Comparison of ENCODE assay signal across 16 mouse cellular contexts in the genomic region with DNA sequence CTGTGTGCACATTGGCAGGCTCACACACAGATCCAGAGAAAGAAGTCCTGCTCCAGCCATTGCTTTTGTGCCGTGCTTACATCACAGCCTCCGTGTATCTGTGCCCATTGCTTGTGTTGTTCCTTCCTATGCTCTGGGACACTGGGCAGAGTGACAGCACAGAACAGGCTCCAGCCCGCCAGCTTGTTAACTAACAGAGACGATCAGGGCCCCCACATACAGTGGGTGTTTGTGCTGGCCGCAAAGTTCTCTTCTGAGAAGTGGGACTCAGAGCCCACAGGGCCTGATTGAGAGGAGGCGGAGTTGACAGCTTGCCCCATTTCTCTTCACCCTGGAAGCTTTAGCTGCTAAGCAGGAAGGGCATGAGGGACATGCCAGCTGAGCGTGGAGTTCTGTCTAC.
DNase-seq lines count a peak whose midpoint lies in the region; ATAC-seq and TF ChIP-seq lines count a peak whose summit lies in the region.
"Had no signal": no experiment of that assay in that cellular context is flagged by ENCODE, and none has a peak within 500 bp of the region (broad histone marks: within the 10 kb centered on the region; RNA-seq: fewer than 3 reads in every experiment).

No protein-coding gene starts in this region.

- WGBS in hindbrain, postnatal 0 days, result 81% methylated on average over 7 of the region's 7 CpGs
- WGBS in hindbrain, embryonic 10.5 days, result 96% methylated on average over 7 of the region's 7 CpGs

- peaks cover 38% of the 10 kb centered on the region for H3K36me3 ChIP-seq in hindbrain, postnatal 0 days (ENCODE audit: insufficient read depth, low read length)
- H3K36me3 ChIP-seq in hindbrain, embryonic 10.5 days, result peaks cover 98% of the 10 kb centered on the region

- no peaks in the 10 kb centered on the region for H3K9me3 ChIP-seq in hindbrain, postnatal 0 days (ENCODE audit: low read length)
- no peaks in the 10 kb centered on the region for H3K9me3 ChIP-seq in hindbrain, embryonic 10.5 days
- H3K9me3 ChIP-seq: forebrain, embryonic 15.5 days; heart, embryonic 13.5 days; liver, embryonic 12.5 days; lung, embryonic 15.5 days; midbrain, embryonic 15.5 days had no signal

- no peak overlapping the region for H3K9ac ChIP-seq in hindbrain, postnatal 0 days (replicated peaks; ENCODE audit: low read length)
- H3K9ac ChIP-seq: forebrain, embryonic 15.5 days; heart, embryonic 13.5 days; liver, embryonic 12.5 days; lung, embryonic 15.5 days; midbrain, embryonic 15.5 days had no signal

- H3K27me3 ChIP-seq in hindbrain, postnatal 0 days (ENCODE audit: insufficient read depth, low read length), result no peaks in the 10 kb centered on the region
- no peaks in the 10 kb centered on the region for H3K27me3 ChIP-seq in hindbrain, embryonic 10.5 days (ENCODE audit: insufficient read depth, poor library complexity, severe bottlenecking)
- H3K27me3 ChIP-seq: forebrain, embryonic 15.5 days; heart, embryonic 13.5 days; liver, embryonic 12.5 days; lung, embryonic 15.5 days; midbrain, embryonic 15.5 days had no signal

- no peak overlapping the region for H3K27ac ChIP-seq in hindbrain, postnatal 0 days
- H3K27ac ChIP-seq in hindbrain, embryonic 10.5 days, result no peak overlapping the region
- H3K27ac ChIP-seq: forebrain, embryonic 15.5 days; liver, embryonic 12.5 days; lung, embryonic 15.5 days; midbrain, embryonic 15.5 days had no signal

- DNase-seq in hindbrain, postnatal 0 days (ENCODE audit: low spot score), result no peak
- no peak for DNase-seq in hindbrain, embryonic 10.5 days (ENCODE audit: low spot score)
- peak; percentile 77 for DNase-seq in brain, adult 2 months (ENCODE audit: low read depth, low spot score)
- peak; percentile 39 to 54 for DNase-seq in frontal cortex, postnatal 36 days (ENCODE audit: low spot score in 2 of 2)
- DNase-seq in layer of hippocampus, postnatal 36 days, result peak; percentile 60 to 71
- no peak for DNase-seq in embryo, embryonic 10.5 days (ENCODE audit: low spot score)
- no peak for DNase-seq in kidney, adult 18-20 months
- DNase-seq: adrenal gland, adult 2 months; cerebellum, adult 18-20 months; spleen, adult 18-20 months had no signal

- H3K4me2 ChIP-seq in hindbrain, postnatal 0 days (ENCODE audit: low read depth, low read length), result no peak overlapping the region
- H3K4me2 ChIP-seq: forebrain, embryonic 15.5 days; heart, embryonic 13.5 days; liver, embryonic 12.5 days; lung, embryonic 15.5 days; midbrain, embryonic 15.5 days had no signal

- peak; percentile 43; the same call in 1 of the 2 replicates for ATAC-seq in hindbrain, postnatal 0 days
- ATAC-seq: forebrain, embryonic 15.5 days; inflammation-experienced regulatory T-cells, adult 6 months; liver, embryonic 12.5 days; midbrain, embryonic 15.5 days had no signal

- H3K4me3 ChIP-seq in hindbrain, postnatal 0 days (ENCODE audit: low read length), result no peak overlapping the region
- H3K4me3 ChIP-seq in hindbrain, embryonic 10.5 days, result no peak overlapping the region
- H3K4me3 ChIP-seq: forebrain, embryonic 15.5 days; heart, embryonic 13.5 days; liver, embryonic 12.5 days; lung, embryonic 15.5 days; midbrain, embryonic 15.5 days had no signal

- H3K4me1 ChIP-seq in hindbrain, postnatal 0 days (ENCODE audit: insufficient read depth, low read length), result no peaks in the 10 kb centered on the region
- no peaks in the 10 kb centered on the region for H3K4me1 ChIP-seq in hindbrain, embryonic 10.5 days (replicated peaks)
- H3K4me1 ChIP-seq: forebrain, embryonic 15.5 days; liver, embryonic 12.5 days; lung, embryonic 15.5 days; midbrain, embryonic 15.5 days had no signal

- TF ChIP-seq CTCF in hindbrain, postnatal 0 days (IDR thresholded peaks at IDR 0.05; ENCODE audit: low read depth), result no peak

Comparison
In these comparisons a context has a peak if more than half of its experiments do, and no peak if none do; other contexts are left out.
1. DNase-seq: peak in brain, adult 2 months (single experiment), frontal cortex, postnatal 36 days (2 of 2) and layer of hippocampus, postnatal 36 days (2 of 2); none in hindbrain, postnatal 0 days (single experiment), hindbrain, embryonic 10.5 days (single experiment), embryo, embryonic 10.5 days (single experiment) and kidney, adult 18-20 months (single experiment).